Mouse (Mus musculus): ENCODE measurements around the gene Ephb2.

- TF ChIP-seq CTCF (conservative IDR thresholded peaks at IDR 0.05; ENCODE audit: insufficient read depth, insufficient read length, low read depth, low read length) (no peak), POLR2A (IDR thresholded peaks at IDR 0.05; ENCODE audit: low read depth, low read length) (no peak)
Observed at GRCm38 (mm10) chr4:136705091-136705490, 130.7 kb downstream of the Ephb2 start.
